Mouse (Mus musculus): ENCODE measurements at regions not wholly inside any gene's neighbourhood (a gene's known extent, or its start where the extent isn't known, plus 50 kb on each side); places are given as distances from the start of the nearest gene placed in this dataset.

- Histone ChIP-seq H3K4me1 (ENCODE audit: control insufficient read depth in 1 of 2, insufficient read depth in 2 of 2) (no peaks in the 10 kb centered on the region), H3K4me3 (replicated peaks in 1 of 3; ENCODE audit: low read depth in 2 of 3, low read length in 2 of 3, poor library complexity in 1 of 3) (no peak overlapping the region), H3K4me2 (ENCODE audit: insufficient read depth, low read depth, poor library complexity, severe bottlenecking) (no peak overlapping the region), H3K9ac (ENCODE audit: insufficient read depth, low read depth) (no peak overlapping the region), H3K9me3 (replicated peaks; ENCODE audit: low read length) (peaks cover 56% of the 10 kb centered on the region), H3K27ac (ENCODE audit: insufficient read depth, low read depth) (no peak overlapping the region), H3K36me3 (replicated peaks in 1 of 2; ENCODE audit: control insufficient read depth in 1 of 2, insufficient read depth in 1 of 2, low read length in 1 of 2) (no peaks in the 10 kb centered on the region), H3K27me3 (replicated peaks) (no peaks in the 10 kb centered on the region), H3K79me2 (replicated peaks; ENCODE audit: control insufficient read depth, extremely low read depth, insufficient read depth, poor library complexity, severe bottlenecking) (no peaks in the 10 kb centered on the region)
- dilution Hi-C loops (cut with MboI; ENCODE audit: extremely low pct_ligation_motif_present, extremely low pct_unique_long_range_greater_than_20kb, low sequenced_read_pairs) (no loop called here), in situ Hi-C loops (cut with MboI; ENCODE audit: low pct_ligation_motif_present, low pct_unique_long_range_greater_than_20kb, low sequenced_read_pairs) (no loop called here)
- TF ChIP-seq SIN3A (IDR thresholded peaks at IDR 0.05; ENCODE audit: low read length) (no peak), MAX (IDR thresholded peaks at IDR 0.05; ENCODE audit: low read length) (no peak), RAD21 (IDR thresholded peaks at IDR 0.05; ENCODE audit: low read depth, low read length) (no peak), ETS1 (conservative IDR thresholded peaks at IDR 0.05; ENCODE audit: low read depth, low read length) (no peak), ZKSCAN1 (IDR thresholded peaks at IDR 0.05; ENCODE audit: borderline replicate concordance, low read depth, low read length) (no peak), NRF1 (IDR thresholded peaks at IDR 0.05; ENCODE audit: low read depth, low read length) (no peak), ELF1 (IDR thresholded peaks at IDR 0.05; ENCODE audit: low read depth, low read length) (no peak), KAT2A (IDR thresholded peaks at IDR 0.05; ENCODE audit: insufficient replicate concordance, low read length) (no peak), UBTF (IDR thresholded peaks at IDR 0.05; ENCODE audit: low read depth, low read length) (no peak), GABPA (IDR thresholded peaks at IDR 0.05; ENCODE audit: insufficient replicate concordance, low read depth, low read length) (no peak), CHD2 (IDR thresholded peaks at IDR 0.05; ENCODE audit: low read length) (no peak), RCOR1 (conservative IDR thresholded peaks at IDR 0.05; ENCODE audit: low read depth, low read length) (no peak), TBP (conservative IDR thresholded peaks at IDR 0.05; ENCODE audit: low read depth, low read length) (no peak), USF2 (conservative IDR thresholded peaks at IDR 0.05; ENCODE audit: low read depth, low read length) (no peak), MYC (IDR thresholded peaks at IDR 0.05; ENCODE audit: low read depth, low read length) (no peak), POLR2AphosphoS2 (IDR thresholded peaks at IDR 0.05; ENCODE audit: low read depth, low read length) (no peak), EP300 (IDR thresholded peaks at IDR 0.05; ENCODE audit: low read length) (no peak), ZMIZ1 (IDR thresholded peaks at IDR 0.05; ENCODE audit: low read depth, low read length) (no peak)
- DNase-seq (ENCODE audit: extremely low read depth): no peak
Observed at GRCm38 (mm10) chr10:125800572-125801114, 165.3 kb upstream of the Lrig3 start.

- no peak overlapping the region for H3K4me2 ChIP-seq (ENCODE audit: insufficient read depth, low read depth, poor library complexity, severe bottlenecking)
- no peak overlapping the region for H3K4me3 ChIP-seq (replicated peaks in 1 of 3; ENCODE audit: low read depth in 2 of 3, low read length in 2 of 3, poor library complexity in 1 of 3)
- no peak for TF ChIP-seq MAFK (IDR thresholded peaks at IDR 0.05; ENCODE audit: insufficient replicate concordance, low read length)
- no peak for TF ChIP-seq MAX (IDR thresholded peaks at IDR 0.05; ENCODE audit: low read length)
- no peak for TF ChIP-seq ZKSCAN1 (IDR thresholded peaks at IDR 0.05; ENCODE audit: borderline replicate concordance, low read depth, low read length)
- TF ChIP-seq SMC3 (IDR thresholded peaks at IDR 0.05; ENCODE audit: low read depth, low read length): no peak
- no peak for TF ChIP-seq MAZ (IDR thresholded peaks at IDR 0.05; ENCODE audit: low read depth, low read length)
- TF ChIP-seq NELFE (IDR thresholded peaks at IDR 0.05; ENCODE audit: low read depth, low read length): no peak
- no peak for TF ChIP-seq USF1 (IDR thresholded peaks at IDR 0.05; ENCODE audit: low read depth, low read length)
- TF ChIP-seq CHD2 (IDR thresholded peaks at IDR 0.05; ENCODE audit: low read length): no peak
- TF ChIP-seq JUND (conservative IDR thresholded peaks at IDR 0.05; ENCODE audit: low read depth, low read length): no peak
- no peak for TF ChIP-seq PAX5 (IDR thresholded peaks at IDR 0.05; ENCODE audit: low read length)
- no peak for TF ChIP-seq TBP (conservative IDR thresholded peaks at IDR 0.05; ENCODE audit: low read depth, low read length)
- TF ChIP-seq SIN3A (IDR thresholded peaks at IDR 0.05; ENCODE audit: low read length): no peak
- no peak for TF ChIP-seq KAT2A (IDR thresholded peaks at IDR 0.05; ENCODE audit: insufficient replicate concordance, low read length)
- no peak for TF ChIP-seq NRF1 (IDR thresholded peaks at IDR 0.05; ENCODE audit: low read depth, low read length)
- H3K9me3 ChIP-seq (replicated peaks; ENCODE audit: low read length): peaks cover 51% of the 10 kb centered on the region
- H3K79me2 ChIP-seq (replicated peaks; ENCODE audit: control insufficient read depth, extremely low read depth, insufficient read depth, poor library complexity, severe bottlenecking): no peaks in the 10 kb centered on the region
- no peaks in the 10 kb centered on the region for H3K27me3 ChIP-seq (replicated peaks)
- in situ Hi-C loops (cut with MboI; ENCODE audit: low pct_ligation_motif_present, low pct_unique_long_range_greater_than_20kb, low sequenced_read_pairs): no loop called here
- dilution Hi-C loops (cut with MboI; ENCODE audit: extremely low pct_ligation_motif_present, extremely low pct_unique_long_range_greater_than_20kb, low sequenced_read_pairs): no loop called here
- no peak overlapping the region for H3K9ac ChIP-seq (ENCODE audit: insufficient read depth, low read depth)
- H3K36me3 ChIP-seq (replicated peaks in 1 of 2; ENCODE audit: control insufficient read depth in 1 of 2, insufficient read depth in 1 of 2, low read length in 1 of 2): no peaks in the 10 kb centered on the region
- DNase-seq (ENCODE audit: extremely low read depth): no peak
- no peaks in the 10 kb centered on the region for H3K4me1 ChIP-seq (ENCODE audit: control insufficient read depth in 1 of 2, insufficient read depth in 2 of 2)
- H3K27ac ChIP-seq (ENCODE audit: insufficient read depth, low read depth): no peak overlapping the region
Observed at GRCm38 (mm10) chr10:125801450-125801849, 164.5 kb upstream of the Lrig3 start.

All from CH12.LX (cell line).